Mouse (Mus musculus): ENCODE results near the gene Pglyrp2.

DNA sequence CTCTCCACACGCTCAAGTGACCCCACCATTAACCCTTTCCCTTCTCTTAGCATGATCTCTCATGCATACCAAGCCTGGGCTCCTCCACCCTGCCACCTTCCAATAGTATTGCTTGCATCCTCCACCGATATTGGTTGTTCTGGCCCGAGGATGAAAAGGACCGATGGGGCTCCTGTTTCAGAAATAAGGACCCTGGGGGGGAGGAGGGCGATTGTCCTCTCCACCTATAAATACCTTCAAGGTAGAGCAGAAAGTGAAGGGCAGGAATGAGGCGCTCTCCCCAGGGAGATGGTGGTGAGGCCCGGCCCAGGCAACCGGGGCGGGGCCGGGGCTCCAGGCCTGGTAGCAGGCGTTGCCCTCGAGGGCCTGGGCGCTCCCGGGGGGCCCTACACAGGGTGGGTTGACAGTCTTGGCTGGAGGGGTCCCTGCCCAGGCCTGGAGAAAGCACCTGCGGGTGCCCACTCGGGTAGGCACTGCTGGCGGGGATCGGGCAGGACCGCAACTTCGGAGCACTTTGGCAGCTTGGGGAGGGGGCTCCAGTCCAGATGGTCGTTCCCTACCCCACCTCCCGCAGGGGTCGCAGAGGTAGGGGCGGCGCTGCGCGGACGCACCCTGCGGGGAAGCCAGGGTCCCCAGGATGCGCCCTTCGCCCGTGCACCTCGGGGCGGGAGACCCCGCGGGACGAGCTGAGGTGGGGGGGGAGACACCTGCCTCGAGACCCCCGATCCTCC is 35.4 kb downstream of the Pglyrp2 start:
- TF ChIP-seq CTCF (IDR thresholded peaks at IDR 0.05; ENCODE audit: low read depth) (no peak), EP300 (optimal IDR thresholded peaks at IDR 0.05) (no peak)
